ENCODE assay signal across 24 mouse cellular contexts in genomic region chr12:108646234-108646633, GRCm38 (mm10). TPM values are rescaled to one million over a fixed set of nuclear protein-coding genes. Genes with fewer than 3 reads are reported as not detected.
DNase-seq lines count a peak whose midpoint lies in the region; ATAC-seq and TF ChIP-seq lines count a peak whose summit lies in the region.
"Had no signal": no experiment of that assay in that cellular context is flagged by ENCODE, and none has a peak within 500 bp of the region (broad histone marks: within the 10 kb centered on the region; RNA-seq: fewer than 3 reads in every experiment).

No protein-coding gene starts in this region.

- WGBS in thymus, adult 2 months: 0% methylated on average over 1 of the region's 1 CpGs
- 100% methylated on average over 1 of the region's 1 CpGs for WGBS in midbrain, embryonic 13.5 days

- no peak for DNase-seq in thymus, adult 2 months
- no peak for DNase-seq in thymus, postnatal 25 days
- peak; percentile 74 for DNase-seq in CD4-positive helper T cell, adult 2 months (ENCODE audit: low read depth, low spot score)
- peak; percentile 56 for DNase-seq in T-cell, adult 2 months (ENCODE audit: low spot score)
- DNase-seq in cerebellum, adult 11 months: no peak
- no peak for DNase-seq in kidney, adult 11 months
- DNase-seq: adrenal gland, postnatal 14 days; cerebellum, adult 2 months; cerebellum, postnatal 14 days; embryo, embryonic 11 days; gastrocnemius, postnatal 10 days; heart, adult 18-20 months; heart, postnatal 10 days; heart, postnatal 4 days had no signal

- H3K4me2 ChIP-seq in midbrain, embryonic 13.5 days (replicated peaks): no peak overlapping the region
- H3K4me2 ChIP-seq: embryonic facial prominence, embryonic 15.5 days; hindbrain, embryonic 12.5 days had no signal

- peak; percentile 85 for ATAC-seq in inflammation-experienced regulatory T-cells, adult 6 months
- ATAC-seq in midbrain, embryonic 13.5 days: no peak
- ATAC-seq: forebrain, embryonic 14.5 days; hindbrain, embryonic 16.5 days had no signal

- H3K36me3 ChIP-seq in thymus, adult 2 months (ENCODE audit: control insufficient read depth, insufficient read depth, low read length): peaks cover 12% of the 10 kb centered on the region
- peaks cover 26% of the 10 kb centered on the region for H3K36me3 ChIP-seq in midbrain, embryonic 13.5 days
- H3K36me3 ChIP-seq: G1E had no signal

- no peaks in the 10 kb centered on the region for H3K27me3 ChIP-seq in thymus, adult 2 months (ENCODE audit: control insufficient read depth, insufficient read depth, low read length)
- no peaks in the 10 kb centered on the region for H3K27me3 ChIP-seq in midbrain, embryonic 13.5 days
- H3K27me3 ChIP-seq: embryonic facial prominence, embryonic 15.5 days; hindbrain, embryonic 12.5 days had no signal

- H3K9ac ChIP-seq in midbrain, embryonic 13.5 days (replicated peaks): no peak overlapping the region
- H3K9ac ChIP-seq: embryonic facial prominence, embryonic 15.5 days; hindbrain, embryonic 12.5 days had no signal

- no peak for TF ChIP-seq POLR2A in thymus, adult 2 months (IDR thresholded peaks at IDR 0.05; ENCODE audit: control insufficient read depth, extremely low read depth, insufficient read depth, low read length, poor library complexity)

- H3K9me3 ChIP-seq in midbrain, embryonic 13.5 days: no peaks in the 10 kb centered on the region
- H3K9me3 ChIP-seq: embryonic facial prominence, embryonic 15.5 days; forebrain, embryonic 10.5 days; heart, embryonic 10.5 days; hindbrain, embryonic 12.5 days had no signal

- TF ChIP-seq CTCF in thymus, adult 2 months (IDR thresholded peaks at IDR 0.05; ENCODE audit: borderline replicate concordance, control insufficient read depth, extremely low read depth, insufficient read depth, low read length, poor library complexity): no peak

- H3K4me3 ChIP-seq in thymus, adult 2 months (ENCODE audit: control insufficient read depth, insufficient read depth, low read length): no peak overlapping the region
- H3K4me3 ChIP-seq in midbrain, embryonic 13.5 days (replicated peaks): no peak overlapping the region
- H3K4me3 ChIP-seq: embryonic facial prominence, embryonic 15.5 days; erythroblast, embryonic 14.5 days; forebrain, embryonic 10.5 days; heart, embryonic 10.5 days; hindbrain, embryonic 12.5 days had no signal

- H3K4me1 ChIP-seq in thymus, adult 2 months (replicated peaks; ENCODE audit: control insufficient read depth, insufficient read depth, low read length): peaks cover 31% of the 10 kb centered on the region
- H3K4me1 ChIP-seq in midbrain, embryonic 13.5 days (replicated peaks): 0 out of 2 replicates have a peak, but pooled peaks cover 3% of the 10 kb centered on the region
- H3K4me1 ChIP-seq: forebrain, embryonic 10.5 days; hindbrain, embryonic 12.5 days had no signal

- peak overlapping the region; percentile 49 for H3K27ac ChIP-seq in thymus, adult 2 months (ENCODE audit: control insufficient read depth, insufficient read depth, low read length)
- no peak overlapping the region for H3K27ac ChIP-seq in midbrain, embryonic 13.5 days
- H3K27ac ChIP-seq: embryonic facial prominence, embryonic 15.5 days; forebrain, embryonic 10.5 days; heart, embryonic 10.5 days; hindbrain, embryonic 12.5 days had no signal

RNA-seq across cellular contexts. Expression of gene Degs2, which starts 55.9 kb away (rescaled TPM):
- polyA plus RNA-seq in thymus, adult 2 months (2012; rRNA removed): 21.1 and 21.6 TPM in 2 replicates
- 1 to 10 TPM; 2.1 to 9.6 (median 8.8) TPM for polyA plus RNA-seq in inflammation-experienced regulatory T-cells, adult 6 months (2017; shearing (Covaris generic))
- 3.0 and 3.8 TPM in 2 replicates for polyA plus RNA-seq in midbrain, embryonic 13.5 days (2015; fragmentation: Nextera tagmentation; extraction: Ambion mirVana)
- polyA plus RNA-seq: erythroblast, embryonic 14.5 days; G1E had no signal

Comparison
In these comparisons a context has a peak if more than half of its experiments do, and no peak if none do; other contexts are left out.
1. DNase-seq: peak in CD4-positive helper T cell, adult 2 months (single experiment) and T-cell, adult 2 months (single experiment); none in thymus, adult 2 months (single experiment), thymus, postnatal 25 days (single experiment), cerebellum, adult 11 months (single experiment) and kidney, adult 11 months (single experiment).